Mouse (Mus musculus) CD4-positive, CD25-positive, alpha-beta regulatory T cell, adult 4 months (primary cell): ENCODE results near the gene Plekhj1. TPM values are rescaled to one million over a fixed set of nuclear protein-coding genes. Genes with fewer than 3 reads are reported as not detected.
"Not testable (repeated sequence)": the region's sequence is repeated elsewhere in the genome, so short reads cannot be mapped to it uniquely, and the experiment has no call there.

Experiments used
- ATAC-seq: one replicate; pipeline ENCODE4 v1.8.0; 2017
- polyA plus RNA-seq, 2 experiments: library from polyadenylated mRNA; unstranded; fragments of 100-300 nt; shearing (Covaris generic); gene quantifications; one replicate each; pipeline ENCODE4 v1.2.1; 2017

The Plekhj1 gene
- 100 to 1,000 TPM; 106 to 120 TPM for polyA plus RNA-seq

DNA sequence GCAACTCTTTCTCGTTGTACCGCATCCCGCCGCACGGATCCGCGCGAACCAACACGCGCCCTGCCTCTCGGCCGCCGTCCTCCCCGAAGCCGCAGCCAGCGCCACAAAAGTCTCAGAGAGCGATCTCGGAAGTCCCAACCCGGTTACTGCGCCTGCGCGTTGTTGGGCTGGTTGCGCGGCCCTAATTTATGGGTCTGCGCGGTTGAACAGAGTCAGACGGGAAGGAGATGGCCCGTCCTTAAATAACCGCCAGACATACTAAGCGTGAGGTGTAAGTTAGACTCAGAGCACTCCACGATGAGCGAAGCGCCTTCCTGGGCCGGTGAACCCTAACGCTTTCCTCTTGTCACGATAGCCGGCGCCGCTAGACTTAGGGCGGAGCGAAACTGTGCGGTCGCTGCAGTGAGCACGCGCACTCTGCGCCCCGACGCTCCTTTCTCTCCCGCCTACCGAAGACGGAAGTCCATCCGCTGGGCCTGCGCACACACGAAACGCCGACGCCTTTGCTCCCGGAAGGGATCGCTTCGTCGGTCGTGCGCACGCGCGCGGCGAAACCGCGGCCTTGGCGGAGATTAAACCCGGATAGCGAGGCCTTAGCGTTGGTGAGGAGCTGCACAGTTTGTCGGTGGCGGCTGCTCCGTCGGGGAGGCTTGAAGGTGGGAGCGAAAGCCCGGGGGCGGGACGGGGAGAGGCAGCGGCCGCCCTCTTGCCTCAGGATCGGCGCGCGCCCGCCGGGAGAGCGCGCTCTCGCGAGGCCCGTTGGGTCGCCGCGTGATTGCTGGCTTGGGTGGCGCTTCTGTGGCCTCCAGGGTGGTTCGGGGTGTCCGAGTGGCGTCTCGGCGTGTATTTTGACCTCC is at the start of gene Plekhj1, which contains the start of gene Sf3a2:
Gene Plekhj1 (minus strand): TSS at position 477 of the 857 bp plus-strand sequence.
Gene Sf3a2 (plus strand): TSS at position 49 of the 857 bp plus-strand sequence.
- peak; percentile 93 for ATAC-seq

DNA sequence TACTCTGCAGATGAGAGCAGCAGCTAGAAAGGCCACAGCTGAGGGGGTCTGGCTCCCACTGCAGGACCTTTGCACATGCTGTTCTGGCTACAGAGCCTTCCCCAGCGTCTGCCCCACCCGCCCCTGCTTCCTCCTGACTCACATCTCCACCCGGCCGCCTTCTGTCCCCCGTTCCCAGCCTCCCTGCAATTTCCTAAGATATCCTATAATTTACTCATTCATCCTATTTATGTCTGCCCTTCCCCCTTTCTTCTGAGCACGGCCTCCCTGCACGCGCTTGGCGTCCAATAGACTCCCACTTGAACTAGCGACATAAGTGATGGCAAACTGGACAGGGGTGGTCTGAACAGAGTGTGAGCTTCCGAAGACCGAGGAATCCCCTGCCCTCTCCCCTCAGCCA is 47.3 kb upstream of the Plekhj1 start:
- ATAC-seq: no peak

DNA sequence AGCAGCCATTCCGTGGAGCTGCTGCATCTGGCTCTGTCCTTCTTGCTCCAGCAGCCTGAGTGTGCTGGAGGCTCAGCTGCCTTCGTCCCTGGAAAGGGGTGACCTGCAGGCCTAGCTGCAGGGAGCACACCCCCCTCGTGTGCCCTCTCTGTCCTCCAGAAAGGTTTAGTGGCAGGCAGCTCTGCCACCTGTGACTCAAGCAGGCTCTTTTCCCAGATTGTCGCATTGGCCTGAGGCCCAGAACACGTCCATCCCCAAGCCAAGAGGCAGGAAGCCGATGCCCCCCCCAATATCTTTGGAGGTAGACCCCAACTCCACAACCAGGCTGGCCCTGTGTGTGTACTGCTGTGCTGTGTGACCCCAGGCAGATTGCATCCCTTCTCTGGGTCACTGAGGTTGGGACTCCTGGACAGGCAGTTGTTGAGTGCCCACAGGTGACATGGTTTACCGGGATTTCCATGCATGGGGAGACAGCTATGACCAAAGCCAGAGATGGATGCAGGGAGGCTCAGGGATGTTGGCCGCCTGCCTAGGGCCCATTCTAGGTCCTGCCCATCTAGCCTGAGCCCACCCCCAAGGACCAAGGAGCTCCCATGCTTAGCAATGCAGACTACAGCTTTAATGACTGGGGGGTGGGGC is 46.7 kb upstream of the Plekhj1 start:
- ATAC-seq: no peak

DNA sequence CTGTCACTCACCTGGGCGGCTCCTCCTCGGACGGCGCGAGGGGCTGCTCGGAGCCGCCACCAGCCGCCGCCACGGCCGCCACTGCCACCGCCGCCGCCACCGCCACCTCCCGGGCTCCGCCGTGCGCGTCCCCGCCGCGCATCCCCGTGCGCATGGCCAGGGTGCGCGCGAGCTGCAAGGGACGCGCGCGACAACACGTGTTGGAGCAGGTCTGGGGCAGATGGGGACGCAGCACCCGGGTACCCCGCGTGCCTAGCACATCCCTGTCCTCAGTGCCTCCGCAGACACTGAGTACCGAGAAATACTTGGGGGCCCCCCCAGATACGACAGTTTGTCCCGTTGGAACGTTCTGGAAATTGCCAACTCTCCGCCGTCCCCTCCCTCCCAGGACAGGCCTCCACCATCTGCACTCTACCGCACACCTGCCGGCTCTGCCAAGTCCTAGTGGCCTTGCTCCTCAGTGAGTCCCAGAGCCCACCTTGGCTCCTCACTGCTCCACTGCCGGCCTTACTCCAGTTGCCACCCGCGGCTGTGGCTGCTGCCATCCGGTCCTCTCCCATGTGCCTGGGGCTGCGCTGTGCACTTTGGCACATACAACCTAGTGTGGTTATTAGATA is 45.6 kb upstream of the Plekhj1 start, which contains the start of gene Lingo3:
Gene Lingo3 (minus strand): TSS at position 109 of the 617 bp plus-strand sequence.
- no peak for ATAC-seq

DNA sequence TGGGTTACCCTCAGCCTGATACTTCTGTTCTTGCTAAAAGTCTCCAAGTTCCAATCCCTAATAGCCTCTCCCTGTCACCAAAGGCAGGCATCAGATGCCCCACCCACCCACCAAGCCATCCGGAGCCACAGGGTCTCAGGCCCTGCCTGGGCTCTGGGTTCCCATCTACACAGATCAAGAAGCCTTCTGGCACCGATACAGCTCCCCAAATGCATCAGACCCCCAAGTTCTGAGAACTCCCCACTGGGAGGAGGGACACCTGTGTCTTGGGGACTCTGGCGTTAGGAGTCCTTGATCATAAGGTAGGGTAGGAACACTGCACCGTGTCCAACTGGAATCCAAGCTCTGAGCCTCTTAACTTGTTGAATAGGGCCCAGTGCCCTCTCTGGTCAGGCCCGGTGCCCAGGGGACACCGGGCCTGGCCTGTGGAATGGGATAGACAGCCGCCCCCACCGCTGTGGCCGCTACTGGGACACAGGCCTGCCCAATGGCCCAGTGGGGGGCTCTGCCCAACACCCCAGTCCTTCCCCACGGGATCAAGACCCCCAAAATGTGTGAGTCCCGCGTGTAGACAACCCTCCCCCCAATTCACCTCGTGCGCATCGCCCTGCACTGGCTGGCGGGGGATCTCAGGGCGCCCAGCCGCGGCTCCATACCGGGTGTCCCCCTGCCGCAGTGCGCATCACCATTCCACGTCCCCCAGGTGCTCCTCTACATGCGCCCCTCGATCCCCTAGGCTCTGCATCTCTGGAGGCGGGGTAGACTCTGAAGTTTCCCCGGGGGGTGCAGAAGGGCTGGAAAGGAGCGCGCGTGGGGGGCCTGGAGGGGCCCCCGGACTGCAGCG is 44.9 kb upstream of the Plekhj1 start:
- ATAC-seq: no peak

DNA sequence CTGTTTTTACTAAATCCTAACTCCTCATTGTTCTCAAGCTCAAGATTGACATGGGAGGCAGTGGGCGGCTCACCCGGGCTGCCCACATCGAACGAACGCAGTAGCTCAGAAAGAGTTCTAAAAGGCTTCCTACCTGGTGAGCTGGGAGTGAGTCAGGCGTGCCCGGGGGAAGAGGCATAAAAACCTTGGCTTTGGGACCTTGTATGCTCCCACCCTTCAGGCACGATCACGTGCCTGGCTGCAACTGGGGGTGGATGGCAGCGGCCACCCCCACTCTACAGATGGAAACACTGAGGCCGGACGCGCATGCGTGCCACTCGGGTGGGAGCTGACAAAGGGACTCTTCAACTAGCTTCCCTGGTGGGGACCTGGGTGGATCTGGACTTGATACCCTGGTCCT is 43.9 kb upstream of the Plekhj1 start:
- no peak for ATAC-seq

DNA sequence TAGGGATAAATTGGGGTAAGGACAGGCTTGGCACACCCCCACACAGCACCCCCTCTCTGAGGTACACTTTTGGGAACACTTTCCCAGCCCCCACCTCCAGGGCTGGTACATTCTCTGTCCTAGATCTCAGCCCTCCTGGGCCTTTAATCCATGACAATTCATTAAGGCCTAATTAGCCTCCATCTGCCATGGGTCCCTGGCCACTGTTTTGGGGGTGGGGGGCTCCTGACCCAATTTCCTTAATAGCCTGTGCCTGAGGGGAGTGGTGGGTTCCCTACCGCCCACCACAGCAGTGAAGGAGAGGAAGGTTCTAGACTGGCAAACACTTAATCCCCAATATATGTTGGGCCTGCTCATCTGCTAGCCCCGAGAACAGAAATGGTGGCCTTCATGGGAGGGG is 43.3 kb upstream of the Plekhj1 start:
- ATAC-seq: no peak

DNA sequence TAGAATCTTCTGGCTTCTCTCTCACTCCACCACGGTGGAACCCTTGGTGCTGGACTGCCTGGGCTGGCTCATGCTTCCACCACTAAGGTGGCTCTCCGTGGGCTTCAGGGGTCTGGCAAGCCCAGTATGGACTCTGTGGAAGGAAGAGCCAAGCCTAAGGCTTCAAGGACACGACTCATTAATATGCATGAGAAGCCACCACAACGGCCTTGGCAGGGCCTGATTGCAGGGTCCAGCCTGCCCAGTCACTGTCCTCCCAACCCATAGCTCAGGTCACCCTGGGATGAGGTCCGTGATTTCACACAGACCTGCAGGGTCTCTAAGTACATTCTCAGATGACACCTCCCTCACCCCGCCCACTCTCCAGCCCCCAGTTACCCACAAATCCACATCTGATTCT is 41.4 kb upstream of the Plekhj1 start:
- no peak for ATAC-seq

DNA sequence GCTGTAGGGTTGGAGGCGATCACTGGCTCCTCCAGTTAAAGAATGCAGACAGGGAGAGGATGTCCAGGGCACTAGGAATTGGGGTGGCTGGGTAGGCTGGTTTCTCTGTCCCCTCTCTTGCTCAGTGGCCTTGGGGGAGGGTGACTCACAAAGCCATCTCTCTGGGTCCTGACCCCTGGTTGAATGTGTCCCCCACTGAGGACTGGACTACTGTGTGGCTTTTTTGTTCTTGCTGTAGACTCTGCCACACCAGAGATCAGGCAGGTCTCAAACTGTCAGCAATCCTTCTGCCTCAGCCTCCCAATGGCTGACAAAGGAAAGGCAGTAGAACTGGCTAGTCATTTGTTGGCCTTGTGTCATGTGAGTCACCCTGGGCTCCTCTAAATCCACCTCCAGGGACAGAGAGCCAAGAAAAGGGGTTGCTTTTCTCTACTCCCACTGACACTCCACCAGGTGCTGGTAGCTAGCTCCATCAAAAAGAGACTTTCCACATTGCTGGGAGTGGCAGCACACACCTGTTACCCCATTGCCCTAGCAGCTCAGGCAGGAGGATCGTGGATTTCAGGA is 40.0 kb upstream of the Plekhj1 start:
- no peak for ATAC-seq

DNA sequence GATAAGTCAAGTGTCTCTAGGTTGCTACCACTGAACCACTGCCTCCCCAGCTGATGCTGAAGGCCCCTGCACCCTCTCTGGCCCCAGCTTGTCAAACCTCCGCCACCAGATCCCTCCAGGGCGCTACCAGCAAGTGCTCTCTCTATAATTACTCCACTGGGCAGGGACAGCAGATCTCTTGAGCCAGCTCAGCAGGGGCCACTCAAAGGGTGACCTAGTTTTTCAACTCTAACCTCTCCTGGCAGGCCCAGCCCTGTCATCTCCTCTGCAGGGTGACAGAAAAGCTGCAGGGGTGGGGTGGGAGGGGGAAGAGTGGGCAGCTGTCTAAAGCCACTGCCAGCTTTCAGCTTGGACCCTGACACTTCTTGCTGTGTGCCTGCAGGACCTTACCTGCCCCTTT is 39.4 kb upstream of the Plekhj1 start:
- no peak for ATAC-seq

DNA sequence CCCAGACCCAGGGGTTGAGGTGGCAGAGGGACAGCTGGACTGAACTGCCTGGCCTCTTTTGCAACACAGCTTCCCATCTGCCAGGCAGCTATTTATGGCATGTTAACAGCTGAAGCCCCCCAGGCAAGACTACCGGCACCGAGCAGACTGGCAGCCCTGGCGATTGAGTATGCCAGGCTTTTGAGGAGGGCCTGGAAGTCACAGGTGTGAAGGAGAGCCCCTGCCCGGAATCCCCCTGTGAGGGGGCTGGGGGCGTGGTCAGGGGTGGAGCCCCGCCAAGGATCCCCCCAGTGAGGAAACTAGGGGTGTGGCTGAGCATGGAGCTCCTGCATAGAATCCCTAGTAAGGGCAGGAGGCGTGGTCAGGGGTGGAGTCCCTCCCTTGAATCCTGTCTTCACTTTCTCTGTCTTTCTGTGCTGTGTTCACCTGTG is 38.5 kb upstream of the Plekhj1 start:
- no peak for ATAC-seq

DNA sequence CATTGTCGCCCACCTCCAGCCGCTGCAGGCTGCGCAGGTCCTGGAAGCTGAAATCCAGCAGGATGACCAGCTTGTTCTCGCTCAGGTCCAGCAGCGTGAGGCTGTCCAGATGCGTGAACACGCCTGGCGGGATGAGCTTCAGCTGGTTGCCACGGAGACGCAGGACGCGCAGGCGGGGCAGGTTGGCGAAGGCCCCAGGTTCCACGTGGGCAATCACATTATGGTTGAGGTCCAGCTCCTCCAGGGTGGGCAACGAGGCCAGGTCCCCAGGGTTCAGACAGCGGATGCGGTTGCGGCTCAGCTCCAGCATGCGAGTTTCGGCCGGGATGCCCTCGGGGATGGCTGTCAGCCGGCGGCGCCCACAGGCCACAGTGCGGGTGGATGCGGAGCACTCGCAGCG is 37.2 kb upstream of the Plekhj1 start:
- no peak for ATAC-seq

DNA sequence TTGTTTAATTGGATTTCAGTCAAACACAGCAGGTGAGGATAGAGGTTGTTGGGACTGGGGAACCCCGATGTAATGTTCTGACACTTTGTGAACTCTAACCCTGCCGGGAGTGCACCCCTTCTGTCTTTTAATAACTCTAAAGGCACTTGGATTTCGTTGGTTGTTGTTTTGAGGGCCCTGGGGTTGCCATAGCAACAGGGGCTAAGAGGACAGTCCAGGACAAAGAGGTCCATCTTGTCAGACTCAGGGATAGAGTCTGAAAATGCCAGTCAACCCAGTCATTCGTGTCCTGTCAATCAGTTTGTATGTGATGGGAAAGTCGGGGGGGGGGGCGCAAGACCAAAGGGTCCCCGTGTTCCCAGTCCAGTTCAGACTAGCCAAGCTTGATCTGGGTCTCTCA is 34.4 kb upstream of the Plekhj1 start:
- ATAC-seq: no peak

DNA sequence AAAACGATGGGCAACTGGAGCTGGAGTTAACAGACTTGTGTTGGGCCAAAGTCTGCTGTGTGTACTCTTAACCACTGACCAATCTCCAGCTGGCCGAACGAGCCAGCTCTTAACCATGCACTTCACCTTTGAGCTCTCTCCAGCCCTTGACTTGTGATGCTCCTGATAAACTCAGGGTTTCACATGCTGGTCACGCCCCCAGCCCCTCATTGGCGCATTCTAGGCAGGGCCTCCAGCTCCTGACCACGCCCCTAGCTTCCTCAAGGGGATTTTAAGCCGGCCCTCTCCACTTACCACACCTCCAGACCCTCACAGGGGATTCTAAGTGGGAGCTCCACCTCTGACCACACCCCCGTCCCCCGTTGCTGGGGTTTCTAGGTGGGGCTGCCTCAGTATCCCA is 32.7 kb upstream of the Plekhj1 start:
- ATAC-seq: no peak

DNA sequence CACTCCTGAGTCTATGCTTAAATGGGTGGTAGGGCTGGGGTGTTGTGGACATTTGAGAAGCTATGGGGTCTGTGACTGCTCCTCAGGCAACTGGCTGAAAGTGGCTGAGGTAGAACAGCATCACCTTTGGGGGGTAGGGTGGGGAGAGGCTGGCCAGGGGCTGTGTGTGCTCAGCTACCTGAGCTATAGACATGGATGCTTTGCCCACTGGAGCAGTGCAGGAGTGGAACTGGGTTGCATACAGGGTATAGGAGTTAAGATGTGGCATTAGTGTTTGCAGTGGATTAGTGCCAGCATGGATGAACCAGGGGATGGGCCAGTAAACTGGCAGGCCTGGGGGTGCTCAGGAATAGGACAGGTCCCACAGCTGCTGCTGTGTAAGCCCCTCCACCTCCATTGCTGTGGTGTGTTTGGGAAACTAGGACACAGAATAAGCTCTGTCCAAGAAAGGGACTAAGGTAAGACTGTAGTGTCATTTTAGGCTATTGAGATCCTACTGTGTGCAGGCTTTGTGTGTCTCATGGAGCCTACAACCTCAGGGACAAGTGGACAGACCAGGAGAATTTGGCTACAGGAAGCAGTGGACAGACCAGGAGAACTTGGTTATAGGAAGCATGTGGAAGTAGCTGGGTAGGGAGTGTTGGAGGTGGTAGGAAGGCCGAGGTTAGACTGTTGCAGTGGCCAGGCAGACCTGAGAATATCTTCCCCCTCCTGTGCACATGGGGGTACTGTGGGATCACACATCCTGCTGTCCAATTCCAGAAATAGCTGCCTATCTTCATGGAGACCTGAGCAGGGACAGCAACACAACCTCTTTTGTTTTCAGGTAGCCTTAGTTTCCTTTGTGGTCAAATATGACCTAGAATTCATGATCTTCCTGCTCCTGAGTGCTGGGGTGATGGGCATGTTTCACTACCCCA is 31.2 kb upstream of the Plekhj1 start:
- no peak for ATAC-seq

DNA sequence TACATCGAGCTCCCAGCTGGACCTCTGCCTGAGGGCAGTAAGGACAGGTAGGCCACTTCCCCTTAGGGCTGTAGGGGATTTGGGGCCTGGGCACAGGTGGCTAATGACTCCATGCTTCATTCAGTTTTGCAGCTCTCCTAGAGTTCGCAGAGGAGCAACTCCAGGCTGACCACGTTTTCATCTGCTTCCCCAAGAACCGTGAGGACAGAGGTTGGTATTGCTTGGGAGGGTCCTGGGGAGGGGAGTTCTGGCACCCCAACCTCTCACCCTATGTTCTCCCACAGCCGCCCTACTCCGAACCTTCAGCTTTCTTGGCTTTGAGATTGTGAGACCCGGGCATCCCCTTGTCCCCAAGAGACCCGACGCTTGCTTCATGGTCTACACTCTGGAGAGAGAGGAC is 30.2 kb upstream of the Plekhj1 start:
- ATAC-seq: not testable (repeated sequence)

DNA sequence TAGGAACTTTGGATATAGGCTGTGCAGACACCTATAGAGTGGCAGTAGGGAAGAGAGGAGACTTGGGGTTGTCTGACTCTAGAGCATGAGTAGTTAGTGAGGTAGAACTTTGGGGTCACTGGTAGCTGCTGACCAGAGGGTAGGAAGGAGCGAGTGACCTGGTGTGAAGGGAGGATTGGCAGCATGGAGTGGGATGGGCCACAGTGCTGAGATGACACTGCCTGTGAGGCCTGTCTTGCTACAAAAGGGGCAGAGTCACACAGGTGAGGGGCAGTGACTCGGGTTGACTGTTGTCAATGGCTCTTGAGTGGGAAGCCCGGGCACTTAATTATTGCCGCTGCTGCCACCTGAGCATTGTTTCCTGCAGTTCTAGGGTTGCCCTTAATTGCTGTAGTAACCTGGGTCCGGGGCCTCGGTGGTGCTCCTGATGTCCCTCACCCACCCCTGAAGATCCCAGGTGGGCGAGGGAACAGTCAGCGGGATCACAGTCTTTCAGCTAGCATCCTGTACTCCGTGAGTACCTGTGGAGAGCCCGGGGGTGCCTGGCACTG is 29.5 kb upstream of the Plekhj1 start:
- no peak for ATAC-seq

DNA sequence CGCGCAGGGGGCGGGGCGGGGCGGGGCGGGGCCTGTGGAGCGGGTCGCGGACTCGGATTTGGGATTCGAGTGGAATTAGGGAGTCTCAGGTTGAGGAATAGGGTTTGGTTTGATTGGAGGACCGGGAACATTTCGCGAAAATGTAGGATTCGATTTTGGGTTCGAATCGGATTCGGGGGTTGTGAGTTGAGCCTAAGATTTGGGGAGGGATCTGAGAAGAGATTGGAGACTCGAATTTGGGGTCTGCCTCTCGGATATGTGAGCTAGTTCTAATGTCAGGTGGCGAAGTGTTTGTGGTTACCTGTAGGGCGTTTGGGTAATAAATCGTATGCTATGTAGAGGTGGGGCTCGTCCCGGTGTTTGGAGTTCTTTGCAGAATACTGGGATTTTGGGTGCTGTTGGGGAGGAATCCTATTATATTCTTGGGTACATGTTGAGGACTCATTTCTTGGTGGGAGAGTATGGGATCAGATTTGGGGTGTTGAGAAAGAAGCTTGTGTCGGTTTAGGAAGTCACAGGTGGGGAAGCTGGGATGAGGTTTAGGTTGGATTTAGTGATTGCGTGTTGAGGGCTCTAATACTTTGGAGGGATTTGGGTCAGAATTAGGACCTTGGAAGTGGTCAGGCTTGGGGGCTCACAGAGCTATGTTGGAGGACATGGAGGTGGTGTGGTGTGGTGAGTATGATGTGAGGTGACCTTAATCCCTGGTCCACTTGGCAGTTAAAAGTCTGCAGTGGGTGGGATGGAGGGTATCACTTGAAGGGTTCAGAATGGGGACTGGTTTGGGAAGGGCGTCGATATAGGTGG is 28.8 kb upstream of the Plekhj1 start:
- no peak for ATAC-seq

DNA sequence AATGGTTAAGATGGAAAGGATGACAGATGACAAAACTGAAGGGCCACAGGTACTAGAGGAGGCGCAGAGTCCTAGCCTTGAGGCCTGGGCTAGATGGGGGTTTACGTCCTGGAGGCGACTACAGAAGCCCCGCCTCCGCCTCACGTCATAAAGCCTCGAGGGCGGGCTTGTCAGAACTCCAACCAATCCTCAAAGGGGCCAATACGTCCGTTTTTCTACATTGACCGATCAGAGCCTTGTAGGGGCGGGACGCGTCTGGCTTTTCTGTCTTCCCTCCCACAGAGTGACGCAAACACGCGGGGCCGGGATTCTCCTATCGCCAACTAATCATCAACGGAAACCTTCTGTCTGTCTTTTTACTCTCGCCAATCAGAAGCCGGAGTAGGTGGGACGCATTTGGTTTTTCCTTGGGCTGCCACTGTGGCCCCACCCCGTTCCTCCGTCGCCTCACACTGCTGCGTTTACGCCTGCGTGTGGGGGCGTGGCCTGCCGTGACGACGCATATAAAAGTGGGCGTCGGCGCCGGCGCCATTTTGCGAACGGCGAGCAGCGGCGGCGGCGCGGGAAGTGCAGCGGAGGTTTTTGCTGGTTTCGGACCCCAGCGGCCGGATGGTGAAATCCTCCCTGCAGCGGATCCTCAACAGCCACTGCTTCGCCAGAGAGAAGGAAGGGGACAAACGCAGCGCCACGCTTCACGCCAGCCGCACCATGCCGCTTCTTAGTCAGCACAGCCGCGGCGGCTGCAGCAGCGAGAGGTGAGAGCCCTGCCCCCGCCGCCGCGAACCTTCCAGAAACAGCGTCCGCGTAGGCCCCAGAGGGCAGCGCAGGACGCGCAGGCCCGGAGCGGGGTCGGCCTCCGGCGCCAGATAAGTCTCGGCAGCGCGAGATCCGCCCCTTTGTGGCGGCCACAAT is 28.0 kb upstream of the Plekhj1 start, which contains the start of gene Oaz1:
Gene Oaz1 (plus strand): TSS at position 506 of the 912 bp plus-strand sequence.
- ATAC-seq: peak; percentile 89
